Mouse (Mus musculus) liver, embryonic 11.5 days (tissue): ENCODE results near the gene Mid1. TPM values are rescaled to one million over a fixed set of nuclear protein-coding genes. Genes with fewer than 3 reads are reported as not detected.
"Not testable (repeated sequence)": the region's sequence is repeated elsewhere in the genome, so short reads cannot be mapped to it uniquely, and the experiment has no call there.

Source experiments
- ATAC-seq: fragments of 200-750 bp; cut with Nextera tagmentation; replicated peaks from 2 replicates; pipeline ENCODE4 v1.8.0; 2017; ENCODE audit warnings: moderate number of reproducible peaks, mild to moderate bottlenecking, moderate TSS enrichment, moderate library complexity; ENCODE audit not compliant: low FRiP score
- DNase-seq: peaks from one replicate; pipeline ENCODE4 v3.0.0-alpha.2; 2017; ENCODE audit warnings: low spot score
- H3K27ac ChIP-seq: fragments of 300-500 bp; sonication (generic); 2 replicates; pipeline ENCODE4 v1.5.1; 2014; ENCODE audit warnings: mild to moderate bottlenecking, low read depth, low read length, control low read depth
- H3K27me3 ChIP-seq: fragments of 300-500 bp; sonication (generic); replicated peaks from 2 replicates; pipeline ENCODE4 v1.6.1; 2014; ENCODE audit warnings: low read length, mixed read lengths; ENCODE audit not compliant: control insufficient read depth, insufficient read depth
- H3K36me3 ChIP-seq: fragments of 300-500 bp; sonication (generic); 2 replicates; pipeline ENCODE4 v1.6.1; 2014; ENCODE audit warnings: mild to moderate bottlenecking, low read length, moderate library complexity, mixed read lengths; ENCODE audit not compliant: control insufficient read depth, insufficient read depth
- H3K4me1 ChIP-seq: fragments of 300-500 bp; sonication (generic); replicated peaks from 2 replicates; pipeline ENCODE4 v1.6.1; 2014; ENCODE audit warnings: low read length, mixed read lengths; ENCODE audit not compliant: control insufficient read depth, insufficient read depth
- H3K4me2 ChIP-seq: fragments of 300-500 bp; sonication (generic); 2 replicates; pipeline ENCODE4 v1.6.1; 2014; ENCODE audit warnings: mild to moderate bottlenecking, control low read depth, moderate library complexity
- H3K4me3 ChIP-seq: fragments of 300-500 bp; sonication (generic); 2 replicates; pipeline ENCODE4 v1.5.1; 2014; ENCODE audit warnings: low read depth, low read length, control low read depth
- H3K9ac ChIP-seq: fragments of 300-500 bp; sonication (generic); 2 replicates; pipeline ENCODE4 v1.6.1; 2014; ENCODE audit warnings: low read depth, low read length, control low read depth
- H3K9me3 ChIP-seq: fragments of 300-500 bp; sonication (generic); 2 replicates; pipeline ENCODE4 v1.6.1; 2016; ENCODE audit warnings: low read length, inconsistent platforms, mixed read lengths; ENCODE audit not compliant: control insufficient read depth
- WGBS: fragments of 180-500 bp; shearing (Covaris S2); extraction: QIAGEN DNeasy Blood & Tissue Kit; methylation state at CpG from one replicate; pipeline ENCODE4 v1.1.7; 2014; 5-methylcytosine and 5-hydroxymethylcytosine counted together
- polyA plus RNA-seq: library from polyadenylated mRNA; unstranded; fragments of >200 nt; fragmentation: Nextera tagmentation; extraction: Ambion mirVana; gene quantifications from 2 replicates; pipeline ENCODE4 v1.2.1, GENCODE M21; 2014

Gene Mid1
- polyA plus RNA-seq, 1 experiment from 2014 or later, result 6.7 TPM

DNA sequence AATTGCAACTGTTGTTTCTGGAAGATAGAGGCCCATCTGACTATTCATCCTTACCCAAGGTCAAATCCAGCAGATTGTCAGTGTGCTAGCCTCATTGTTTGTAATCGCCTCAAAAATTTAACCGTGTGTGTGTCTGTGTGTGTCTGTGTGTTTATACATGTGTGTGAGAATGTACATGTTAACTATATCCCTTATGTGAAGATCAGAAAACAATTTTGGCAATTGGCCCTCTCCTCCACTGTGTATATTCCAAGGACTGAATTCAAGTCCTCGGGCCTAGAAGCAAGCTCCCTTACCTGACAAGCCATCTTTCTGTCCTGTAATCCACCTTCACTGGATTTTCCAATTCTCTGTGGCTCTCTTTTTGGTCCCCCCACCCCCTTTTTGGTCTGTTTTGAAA is 288.8 kb downstream of the Mid1 start:
- WGBS, result 59% methylated on average over 3 of the region's 3 CpGs
- not testable (repeated sequence) for H3K4me2 ChIP-seq, DNase-seq, H3K27me3 ChIP-seq, H3K27ac ChIP-seq, ATAC-seq, H3K9ac ChIP-seq, H3K4me3 ChIP-seq, H3K4me1 ChIP-seq
- H3K9me3 ChIP-seq, result peaks cover 18% of the 10 kb centered on the region
- peaks cover 20% of the 10 kb centered on the region for H3K36me3 ChIP-seq

DNA sequence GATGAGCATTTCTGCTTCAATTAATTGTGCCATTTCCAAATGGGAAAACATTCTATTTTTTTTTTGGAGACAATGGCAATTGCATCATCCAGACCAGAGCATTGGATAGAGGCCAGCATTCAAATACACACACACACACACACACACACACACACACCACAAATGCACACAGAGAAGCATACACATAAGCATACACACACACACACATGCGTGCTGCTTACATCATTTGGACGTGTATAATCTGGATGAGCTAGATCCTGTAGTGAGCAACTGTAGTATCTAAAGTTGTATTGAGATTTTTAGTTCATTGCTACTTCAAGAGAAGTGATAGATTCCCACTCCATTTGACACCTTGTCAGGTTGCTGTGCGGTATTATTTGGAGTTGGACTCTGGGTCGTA is 289.5 kb downstream of the Mid1 start:
- H3K27me3 ChIP-seq, H3K4me3 ChIP-seq, H3K4me2 ChIP-seq, H3K27ac ChIP-seq, H3K4me1 ChIP-seq, H3K9ac ChIP-seq, ATAC-seq: not testable (repeated sequence)
- peak; percentile 24 for DNase-seq
- Histone ChIP-seq H3K36me3 (peaks cover 22% of the 10 kb centered on the region), H3K9me3 (peaks cover 23% of the 10 kb centered on the region)
- 66% methylated on average over 4 of the region's 4 CpGs for WGBS

DNA sequence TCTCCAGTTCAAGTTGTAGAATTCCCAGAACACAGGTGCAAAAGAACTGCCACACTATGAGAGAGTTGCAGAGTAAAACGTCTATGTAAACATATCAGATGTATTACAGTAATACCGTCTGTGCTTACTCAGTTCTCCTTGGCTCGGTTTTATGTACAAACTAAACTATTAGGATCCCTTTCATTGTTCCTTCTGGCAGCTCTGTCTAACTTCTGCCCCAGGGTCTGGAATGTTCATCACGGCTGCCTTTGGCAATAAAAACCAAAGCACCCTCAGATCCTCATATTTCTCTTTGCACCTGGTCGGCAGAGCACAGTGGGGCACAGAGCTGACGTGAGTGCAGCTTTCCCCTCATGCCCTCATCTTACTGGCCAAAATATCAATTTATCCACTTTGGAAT is 290.0 kb downstream of the Mid1 start:
- not testable (repeated sequence) for DNase-seq, H3K27ac ChIP-seq, H3K27me3 ChIP-seq, ATAC-seq, H3K4me1 ChIP-seq, H3K4me3 ChIP-seq, H3K4me2 ChIP-seq, H3K9ac ChIP-seq
- peaks cover 26% of the 10 kb centered on the region for H3K9me3 ChIP-seq
- peaks cover 27% of the 10 kb centered on the region for H3K36me3 ChIP-seq
- WGBS, result 76% methylated on average over 6 of the region's 6 CpGs

DNA sequence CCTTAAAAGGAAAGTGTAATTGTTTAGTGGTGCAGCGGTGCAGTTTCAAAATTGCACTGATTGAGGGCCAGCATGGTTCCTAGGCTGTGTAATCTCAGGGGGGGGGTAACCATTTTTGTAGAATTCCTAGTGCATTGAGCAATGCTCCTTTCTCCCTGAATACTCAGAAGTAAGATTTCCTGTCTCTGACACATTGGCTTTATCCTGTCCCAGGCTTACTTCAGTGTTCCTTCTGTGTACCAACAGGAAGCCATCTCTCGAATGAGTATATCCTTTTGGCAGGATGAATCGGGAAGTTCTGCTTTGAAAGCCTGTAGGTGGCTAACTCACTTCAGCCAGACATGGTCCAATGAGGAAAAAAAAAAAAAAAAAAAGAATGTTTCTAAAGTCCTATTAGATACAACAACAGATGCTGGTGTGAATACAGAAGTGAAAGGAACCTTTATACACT is 290.7 kb downstream of the Mid1 start:
- 73% methylated on average over 3 of the region's 3 CpGs for WGBS
- H3K9me3 ChIP-seq, result peaks cover 24% of the 10 kb centered on the region
- not testable (repeated sequence) for H3K4me3 ChIP-seq, ATAC-seq, H3K9ac ChIP-seq, H3K4me1 ChIP-seq, H3K27me3 ChIP-seq, H3K27ac ChIP-seq, H3K4me2 ChIP-seq, DNase-seq
- H3K36me3 ChIP-seq, result peaks cover 25% of the 10 kb centered on the region

DNA sequence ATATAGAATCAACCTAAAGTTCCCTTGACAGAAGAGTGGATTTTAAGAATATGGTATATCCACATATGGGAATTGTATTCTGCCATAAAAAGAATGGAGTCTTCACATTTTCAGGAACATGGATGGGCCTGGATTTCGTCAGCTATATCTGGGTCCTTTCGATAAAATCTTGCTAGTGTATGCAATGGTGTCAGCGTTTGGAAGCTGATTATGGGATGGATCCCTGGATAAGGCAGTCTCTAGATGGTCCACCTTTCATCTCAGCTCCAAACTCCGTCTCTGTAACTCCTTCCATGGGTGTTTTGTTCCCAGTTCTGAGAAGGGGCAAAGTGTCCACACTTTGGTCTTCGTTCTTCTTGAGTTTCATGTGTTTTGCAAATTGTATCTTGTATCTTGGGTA is 291.3 kb downstream of the Mid1 start:
- H3K4me1 ChIP-seq, H3K27ac ChIP-seq, H3K4me3 ChIP-seq, ATAC-seq, H3K9ac ChIP-seq, DNase-seq, H3K4me2 ChIP-seq, H3K27me3 ChIP-seq: not testable (repeated sequence)
- Histone ChIP-seq H3K9me3 (peaks cover 24% of the 10 kb centered on the region), H3K36me3 (peaks cover 25% of the 10 kb centered on the region)
- 57% methylated on average over 5 of the region's 5 CpGs for WGBS

DNA sequence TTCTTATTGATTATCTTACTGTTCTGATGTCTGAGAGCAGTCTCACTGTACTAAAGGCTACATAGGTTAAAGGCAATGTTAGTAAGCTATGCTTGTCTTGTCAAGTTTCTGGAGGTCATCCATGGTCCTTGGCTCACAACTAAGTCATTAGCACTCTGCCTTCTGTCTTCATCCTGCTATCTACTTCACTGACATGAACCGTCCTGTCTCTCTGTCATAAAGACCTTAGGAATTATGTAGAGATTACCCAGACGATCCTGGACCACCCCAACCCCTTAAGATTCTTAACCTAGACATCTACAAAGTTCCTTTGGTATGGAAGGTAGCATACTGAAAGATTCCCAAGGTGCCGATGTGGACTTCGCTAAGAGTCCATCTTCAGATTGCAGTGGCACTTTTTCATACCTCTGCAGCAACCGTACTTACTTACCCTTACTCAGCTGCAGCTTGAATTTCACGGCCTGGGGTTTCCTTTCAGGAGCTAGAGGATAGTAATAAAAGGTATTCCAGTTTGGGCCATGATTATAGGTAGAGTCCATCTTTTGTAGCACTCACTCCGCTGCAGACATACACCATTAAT is 292.9 kb downstream of the Mid1 start:
- 85% methylated on average over 7 of the region's 7 CpGs for WGBS
- not testable (repeated sequence) for H3K4me3 ChIP-seq, DNase-seq, H3K9ac ChIP-seq, H3K4me1 ChIP-seq, ATAC-seq, H3K27me3 ChIP-seq, H3K27ac ChIP-seq, H3K4me2 ChIP-seq
- H3K36me3 ChIP-seq, result peaks cover 38% of the 10 kb centered on the region
- peaks cover 33% of the 10 kb centered on the region for H3K9me3 ChIP-seq

DNA sequence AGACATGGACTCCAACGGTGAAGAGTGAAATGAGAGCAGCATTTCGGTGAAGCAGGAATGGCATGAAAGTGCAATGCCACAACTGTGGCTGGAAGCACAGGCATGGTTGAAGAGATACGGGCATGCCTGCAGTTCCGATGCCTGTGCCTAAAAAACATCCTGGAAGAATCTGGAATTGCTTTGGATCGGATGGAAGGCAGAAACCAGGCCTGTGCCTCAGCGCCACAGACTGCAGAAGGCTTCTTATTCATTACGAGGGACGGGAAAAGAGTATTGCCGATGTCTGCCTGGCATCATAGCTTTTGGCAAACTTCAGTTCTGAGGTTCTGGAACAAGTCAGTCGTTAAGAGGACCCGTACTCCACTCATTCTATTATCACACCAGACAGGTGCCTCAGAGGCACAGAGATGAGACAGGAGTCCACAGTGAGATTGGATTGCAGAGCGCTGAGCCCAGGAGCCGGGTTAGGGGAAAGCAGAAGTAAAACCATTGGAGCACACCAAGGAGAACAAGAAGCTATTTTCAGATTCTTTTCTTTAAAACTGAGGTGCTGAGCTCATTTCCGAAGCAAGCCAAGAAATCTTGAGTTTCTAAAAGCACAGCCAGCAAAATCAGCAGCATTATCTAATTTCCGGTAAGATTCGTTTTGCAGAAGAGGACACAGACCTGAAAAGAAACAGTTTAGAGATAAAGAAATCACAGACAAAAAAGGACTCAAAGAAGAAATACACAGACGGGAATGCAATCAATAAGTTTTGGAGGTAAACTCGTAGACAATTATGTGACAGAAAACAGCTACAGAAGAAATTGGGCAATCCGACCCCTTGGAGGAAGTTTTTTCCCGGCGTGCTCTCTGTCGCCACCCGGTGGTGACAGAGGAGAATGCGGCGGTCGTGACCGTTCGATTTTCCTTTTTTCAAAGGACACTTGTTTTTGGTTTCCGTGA is 293.7 kb downstream of the Mid1 start:
- DNase-seq, result peak; percentile 82
- H3K27me3 ChIP-seq, H3K9ac ChIP-seq, H3K4me3 ChIP-seq, H3K27ac ChIP-seq, H3K4me1 ChIP-seq, H3K4me2 ChIP-seq: not testable (repeated sequence)
- WGBS, result 65% methylated on average over 29 of the region's 29 CpGs
- Histone ChIP-seq H3K9me3 (peaks cover 40% of the 10 kb centered on the region), H3K36me3 (peaks cover 46% of the 10 kb centered on the region)
- ATAC-seq, result peak; percentile 11; the same call in 1 of the 2 replicates

DNA sequence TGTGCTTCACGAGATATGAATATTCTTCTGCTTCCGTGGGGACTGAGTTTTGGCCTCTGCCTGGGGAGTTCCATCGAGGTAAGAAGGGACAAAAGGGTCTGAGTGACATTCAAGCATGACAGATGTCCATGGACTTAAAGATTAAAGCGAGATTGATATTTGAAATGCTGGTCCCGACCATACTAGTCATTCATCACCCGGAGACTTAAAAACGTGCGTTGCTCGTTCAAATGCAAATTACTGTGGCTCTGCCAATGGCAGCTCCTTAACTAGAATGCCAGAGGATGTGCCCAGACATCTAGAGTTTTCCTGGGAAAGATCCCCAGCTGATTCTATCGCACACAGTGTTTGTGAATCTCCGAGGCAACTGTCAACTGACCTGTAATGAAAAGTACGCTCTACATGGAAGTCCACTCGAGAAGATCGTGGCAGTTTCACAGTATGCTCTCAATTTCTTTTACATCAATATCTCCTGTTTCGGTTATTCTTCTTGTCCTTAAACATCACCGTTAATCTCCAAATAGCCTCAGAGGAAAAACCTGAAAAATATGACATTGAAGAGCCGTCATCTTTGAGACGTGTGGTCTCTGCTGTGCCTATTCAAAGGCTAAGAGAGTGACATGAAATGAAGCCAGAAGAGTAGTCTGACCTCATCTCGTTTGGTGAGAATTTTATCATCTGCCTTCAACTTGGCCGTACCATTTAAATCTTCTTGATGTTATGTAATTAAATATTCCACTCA is 294.6 kb downstream of the Mid1 start:
- H3K4me3 ChIP-seq, H3K27me3 ChIP-seq, DNase-seq, H3K4me2 ChIP-seq, ATAC-seq, H3K9ac ChIP-seq, H3K4me1 ChIP-seq, H3K27ac ChIP-seq: not testable (repeated sequence)
- Histone ChIP-seq H3K9me3 (peaks cover 45% of the 10 kb centered on the region), H3K36me3 (peaks cover 49% of the 10 kb centered on the region)
- WGBS, result 83% methylated on average over 20 of the region's 20 CpGs
